Mouse (Mus musculus): ENCODE measurements around the gene Vps41. TPM values are rescaled to one million over a fixed set of nuclear protein-coding genes. Genes with fewer than 3 reads are reported as not detected.

Gene Vps41
- polyA plus RNA-seq, 1 experiment from 2014 or later, result 51.5 TPM

DNA sequence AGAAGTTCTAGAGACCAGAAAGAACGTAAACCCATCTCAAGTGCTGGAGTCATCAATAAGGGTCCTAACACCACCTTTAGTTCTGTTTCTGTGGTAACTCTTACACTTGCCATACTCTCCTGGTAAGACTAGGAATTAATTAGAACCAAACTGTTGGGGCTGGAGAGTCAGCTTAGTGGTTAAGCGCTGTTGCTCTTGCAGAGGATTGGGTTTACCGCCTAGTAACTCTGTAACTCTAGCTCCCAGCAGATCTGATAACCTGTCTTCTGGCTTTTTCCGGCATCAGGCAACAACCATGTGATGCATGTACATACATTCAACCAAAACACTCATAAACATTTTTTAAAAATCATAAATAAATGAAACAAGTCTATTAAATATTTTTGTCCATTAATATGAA lies 72.6 kb downstream of the Vps41 start:
- Histone ChIP-seq H3K36me3 (ENCODE audit: insufficient read depth, low read length) (no peaks in the 10 kb centered on the region), H3K27me3 (ENCODE audit: insufficient read depth, low read length) (no peaks in the 10 kb centered on the region), H3K4me1 (replicated peaks; ENCODE audit: insufficient read depth, low read length) (no peaks in the 10 kb centered on the region), H3K9ac (ENCODE audit: low read depth, low read length) (no peak overlapping the region), H3K4me2 (ENCODE audit: low read length) (no peak overlapping the region), H3K4me3 (replicated peaks; ENCODE audit: low read depth, low read length) (no peak overlapping the region), H3K27ac (no peak overlapping the region), H3K9me3 (replicated peaks; ENCODE audit: low read length) (no peaks in the 10 kb centered on the region)
- DNase-seq (ENCODE audit: low spot score), result no peak
- 68% methylated on average over 4 of the region's 4 CpGs for WGBS
- ATAC-seq (replicated peaks; ENCODE audit: low FRiP score, low read depth), result no peak
- no peak for TF ChIP-seq CTCF (IDR thresholded peaks at IDR 0.05; ENCODE audit: low read depth)

DNA sequence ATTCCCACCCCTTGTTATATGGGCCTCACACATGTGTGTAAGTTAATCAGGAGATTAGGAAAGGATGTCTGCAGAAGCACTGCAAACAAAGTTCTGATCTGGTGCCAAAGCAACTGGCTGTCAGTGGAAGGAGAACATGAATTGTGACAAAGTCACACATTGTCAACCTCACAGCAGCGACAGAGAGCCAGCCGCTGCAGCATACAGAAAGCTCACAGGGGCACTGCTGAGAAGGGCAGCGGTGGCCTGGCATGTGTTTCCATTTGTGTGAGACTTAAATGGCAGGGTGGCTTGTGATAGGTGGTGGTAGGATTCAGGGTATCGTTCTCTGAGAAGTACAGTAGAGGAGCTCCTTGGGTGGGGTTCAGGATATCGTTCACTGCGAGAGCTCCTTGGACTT lies 73.0 kb downstream of the Vps41 start:
- Histone ChIP-seq H3K9me3 (replicated peaks; ENCODE audit: low read length) (no peaks in the 10 kb centered on the region), H3K27ac (no peak overlapping the region), H3K9ac (ENCODE audit: low read depth, low read length) (no peak overlapping the region), H3K4me3 (replicated peaks; ENCODE audit: low read depth, low read length) (no peak overlapping the region), H3K4me2 (ENCODE audit: low read length) (no peak overlapping the region), H3K4me1 (replicated peaks; ENCODE audit: insufficient read depth, low read length) (no peaks in the 10 kb centered on the region), H3K36me3 (ENCODE audit: insufficient read depth, low read length) (no peaks in the 10 kb centered on the region), H3K27me3 (ENCODE audit: insufficient read depth, low read length) (no peaks in the 10 kb centered on the region)
- DNase-seq (ENCODE audit: low spot score) (no peak), ATAC-seq (replicated peaks; ENCODE audit: low FRiP score, low read depth) (no peak)
- TF ChIP-seq CTCF (IDR thresholded peaks at IDR 0.05; ENCODE audit: low read depth), result no peak
- 80% methylated on average over 6 of the region's 6 CpGs for WGBS

DNA sequence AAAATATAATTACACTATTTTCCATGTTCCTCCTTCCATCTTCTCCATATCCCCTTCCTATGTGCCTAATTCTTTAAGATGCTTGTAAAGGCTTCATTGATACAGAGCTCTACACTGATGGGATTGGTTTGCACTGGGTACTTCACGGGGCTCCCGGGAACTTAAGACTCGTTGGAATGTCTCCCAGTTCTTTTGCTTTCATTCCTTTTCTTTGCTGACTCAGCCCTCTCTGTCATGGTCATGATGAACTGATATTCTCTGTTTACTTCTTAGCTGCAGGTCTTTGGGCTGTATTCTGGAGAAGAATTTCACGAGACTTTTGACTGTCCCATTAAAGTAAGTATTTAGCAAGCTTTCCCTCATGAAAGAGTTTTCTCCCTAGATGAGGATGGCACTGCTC lies 74.2 kb downstream of the Vps41 start:
- H3K9me3 ChIP-seq (replicated peaks; ENCODE audit: low read length), result no peaks in the 10 kb centered on the region
- H3K27me3 ChIP-seq (ENCODE audit: insufficient read depth, low read length), result no peaks in the 10 kb centered on the region
- ATAC-seq (replicated peaks; ENCODE audit: low FRiP score, low read depth) (no peak), DNase-seq (ENCODE audit: low spot score) (no peak)
- no peaks in the 10 kb centered on the region for H3K36me3 ChIP-seq (ENCODE audit: insufficient read depth, low read length)
- 52% methylated on average over 4 of the region's 4 CpGs for WGBS
- no peak overlapping the region for H3K9ac ChIP-seq (ENCODE audit: low read depth, low read length)
- H3K4me1 ChIP-seq (replicated peaks; ENCODE audit: insufficient read depth, low read length), result no peaks in the 10 kb centered on the region
- H3K4me3 ChIP-seq (replicated peaks; ENCODE audit: low read depth, low read length), result no peak overlapping the region
- no peak overlapping the region for H3K27ac ChIP-seq
- no peak for TF ChIP-seq CTCF (IDR thresholded peaks at IDR 0.05; ENCODE audit: low read depth)
- H3K4me2 ChIP-seq (ENCODE audit: low read length), result no peak overlapping the region

DNA sequence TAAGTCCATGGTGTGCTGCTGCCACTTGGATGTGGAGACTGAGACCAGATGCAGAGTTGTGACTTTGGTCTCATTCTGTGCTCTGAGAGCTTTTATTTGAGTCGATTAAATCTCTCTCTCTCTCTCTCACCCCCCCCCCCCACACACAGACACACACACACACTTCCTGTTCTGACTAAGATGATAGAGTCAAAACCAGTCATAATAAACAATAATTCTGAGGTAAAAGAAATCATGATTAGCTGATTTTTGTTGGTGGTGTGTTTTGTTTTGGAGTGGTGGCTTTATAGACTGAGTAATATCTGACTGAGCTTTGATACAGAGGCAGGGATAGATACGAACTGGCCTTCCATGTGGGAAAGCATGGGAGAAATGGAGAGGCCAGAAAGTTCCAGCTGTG lies 74.6 kb downstream of the Vps41 start:
- Histone ChIP-seq H3K4me3 (replicated peaks; ENCODE audit: low read depth, low read length) (no peak overlapping the region), H3K9me3 (replicated peaks; ENCODE audit: low read length) (no peaks in the 10 kb centered on the region), H3K4me1 (replicated peaks; ENCODE audit: insufficient read depth, low read length) (no peaks in the 10 kb centered on the region), H3K4me2 (ENCODE audit: low read length) (no peak overlapping the region), H3K27me3 (ENCODE audit: insufficient read depth, low read length) (no peaks in the 10 kb centered on the region), H3K27ac (no peak overlapping the region), H3K36me3 (ENCODE audit: insufficient read depth, low read length) (no peaks in the 10 kb centered on the region), H3K9ac (ENCODE audit: low read depth, low read length) (no peak overlapping the region)
- DNase-seq (ENCODE audit: low spot score) (no peak), ATAC-seq (replicated peaks; ENCODE audit: low FRiP score, low read depth) (no peak)
- WGBS, result 79% methylated on average over 2 of the region's 2 CpGs
- TF ChIP-seq CTCF (IDR thresholded peaks at IDR 0.05; ENCODE audit: low read depth), result no peak

DNA sequence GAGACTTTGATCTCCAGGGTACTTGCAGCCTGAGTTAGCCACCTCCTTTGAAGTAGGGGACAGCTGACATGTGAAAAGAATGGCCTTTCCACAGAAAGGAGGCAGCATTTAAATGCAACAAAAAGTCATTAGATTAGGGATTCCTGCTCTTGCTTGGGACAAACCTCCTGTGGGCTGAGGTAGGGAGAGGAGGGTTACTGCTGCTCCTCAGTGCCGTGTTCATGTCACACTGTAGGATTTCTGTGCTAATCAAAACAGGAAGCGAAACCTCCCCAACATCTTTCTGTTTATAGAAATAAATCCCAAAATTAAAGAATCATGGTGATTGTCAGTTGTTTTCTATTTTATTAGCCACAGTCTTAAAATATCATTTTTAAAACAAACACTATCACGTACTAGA lies 77.4 kb downstream of the Vps41 start:
- Histone ChIP-seq H3K4me3 (replicated peaks; ENCODE audit: low read depth, low read length) (no peak overlapping the region), H3K4me2 (ENCODE audit: low read length) (no peak overlapping the region), H3K9ac (ENCODE audit: low read depth, low read length) (no peak overlapping the region), H3K36me3 (ENCODE audit: insufficient read depth, low read length) (0 out of 2 replicates have a peak, but pooled peaks cover 3% of the 10 kb centered on the region), H3K9me3 (replicated peaks; ENCODE audit: low read length) (no peaks in the 10 kb centered on the region), H3K27ac (no peak overlapping the region), H3K4me1 (replicated peaks; ENCODE audit: insufficient read depth, low read length) (no peaks in the 10 kb centered on the region), H3K27me3 (ENCODE audit: insufficient read depth, low read length) (no peaks in the 10 kb centered on the region)
- no peak for TF ChIP-seq CTCF (IDR thresholded peaks at IDR 0.05; ENCODE audit: low read depth)
- ATAC-seq (replicated peaks; ENCODE audit: low FRiP score, low read depth) (no peak), DNase-seq (ENCODE audit: low spot score) (no peak)
- 52% methylated on average over 3 of the region's 3 CpGs for WGBS

DNA sequence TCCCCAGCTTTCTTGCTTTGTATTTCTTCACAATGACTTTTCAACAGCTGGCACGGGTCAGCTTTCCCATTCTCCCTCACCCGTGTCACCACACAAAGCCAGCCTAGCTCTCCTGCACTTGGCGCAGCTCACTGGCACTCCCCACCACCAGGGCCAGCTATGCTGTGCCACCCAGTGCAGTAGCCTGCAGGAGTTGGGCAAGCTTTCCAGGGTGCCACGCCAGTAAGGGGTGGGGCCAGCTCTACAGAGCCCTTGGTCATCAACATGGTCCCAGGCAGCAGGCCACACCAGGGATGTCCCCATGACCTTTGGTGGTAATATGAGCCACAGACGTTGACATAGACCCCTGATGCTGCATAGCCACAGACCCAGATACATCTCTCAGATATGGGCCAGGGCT lies 80.5 kb downstream of the Vps41 start:
- Histone ChIP-seq H3K4me2 (ENCODE audit: low read length) (no peak overlapping the region), H3K36me3 (ENCODE audit: insufficient read depth, low read length) (0 out of 2 replicates have a peak, but pooled peaks cover 3% of the 10 kb centered on the region), H3K9ac (ENCODE audit: low read depth, low read length) (no peak overlapping the region), H3K27me3 (ENCODE audit: insufficient read depth, low read length) (no peaks in the 10 kb centered on the region), H3K4me3 (replicated peaks; ENCODE audit: low read depth, low read length) (no peak overlapping the region), H3K27ac (no peak overlapping the region), H3K9me3 (replicated peaks; ENCODE audit: low read length) (no peaks in the 10 kb centered on the region), H3K4me1 (replicated peaks; ENCODE audit: insufficient read depth, low read length) (no peaks in the 10 kb centered on the region)
- WGBS, result 83% methylated on average over 5 of the region's 5 CpGs
- ATAC-seq (replicated peaks; ENCODE audit: low FRiP score, low read depth) (no peak), DNase-seq (ENCODE audit: low spot score) (no peak)
- no peak for TF ChIP-seq CTCF (IDR thresholded peaks at IDR 0.05; ENCODE audit: low read depth)

DNA sequence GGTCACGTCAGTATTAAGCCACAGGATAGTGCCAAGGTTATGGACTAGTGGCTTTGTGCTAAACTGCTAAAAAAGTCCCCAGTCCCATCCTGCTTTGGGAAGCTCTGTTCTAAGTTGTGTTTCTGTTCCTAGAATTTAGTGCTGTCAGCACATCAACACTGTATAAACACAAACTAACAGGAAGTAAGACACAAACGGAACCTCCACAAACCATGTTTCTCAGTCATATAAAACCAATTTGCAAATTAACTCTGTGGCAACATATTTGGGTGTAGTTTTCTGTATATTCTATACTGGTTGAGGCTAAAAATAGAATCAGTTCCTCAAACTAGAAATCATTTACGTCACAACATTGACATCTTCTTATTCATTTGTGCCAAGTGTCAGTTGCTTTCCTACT lies 83.3 kb downstream of the Vps41 start:
- H3K27me3 ChIP-seq (ENCODE audit: insufficient read depth, low read length), result no peaks in the 10 kb centered on the region
- no peaks in the 10 kb centered on the region for H3K4me1 ChIP-seq (replicated peaks; ENCODE audit: insufficient read depth, low read length)
- no peaks in the 10 kb centered on the region for H3K9me3 ChIP-seq (replicated peaks; ENCODE audit: low read length)
- TF ChIP-seq CTCF (IDR thresholded peaks at IDR 0.05; ENCODE audit: low read depth), result no peak
- no peak overlapping the region for H3K4me3 ChIP-seq (replicated peaks; ENCODE audit: low read depth, low read length)
- no peak for DNase-seq (ENCODE audit: low spot score)
- 0 out of 2 replicates have a peak, but pooled peaks cover 3% of the 10 kb centered on the region for H3K36me3 ChIP-seq (ENCODE audit: insufficient read depth, low read length)
- H3K4me2 ChIP-seq (ENCODE audit: low read length), result no peak overlapping the region
- no peak for ATAC-seq (replicated peaks; ENCODE audit: low FRiP score, low read depth)
- WGBS, result 67% methylated on average over 3 of the region's 3 CpGs
- no peak overlapping the region for H3K27ac ChIP-seq
- H3K9ac ChIP-seq (ENCODE audit: low read depth, low read length), result no peak overlapping the region

Measured in kidney, postnatal 0 days (tissue).